Mouse (Mus musculus) left cerebral cortex, postnatal 4 days (tissue): ENCODE measurements around the gene H2-T22. TPM values are rescaled to one million over a fixed set of nuclear protein-coding genes. Genes with fewer than 3 reads are reported as not detected.
A peak's percentile ranks its signal among the peaks of the same experiment; 100 is the strongest.

Experiments used
- DNase-seq: peaks from one replicate; pipeline ENCODE4 v3.0.0-alpha.2; 2022
- intact Hi-C: fragments of 180-260 bp; cut with DNase I; formaldehyde crosslinking; loops from one replicate; pipeline ENCODE4 v1.15.1; 2025
- total RNA-seq, 2 experiments: library from RNA; stranded (reverse); gene quantifications; 2 replicates each; pipeline ENCODE4 v1.2.3; 2021

H2-T22 gene
- total RNA-seq, 2 experiments from 2014 or later, result 3.5 to 4.1 TPM

- DNase-seq, result no peak
- intact Hi-C loops, result no loop called here
These were observed 41.2 kb downstream of the H2-T22 start for GRCm38 (mm10) chr17:36001121-36001897.

GRCm38 (mm10) chr17:36000349-36000748 is 42.2 kb downstream of the H2-T22 start:
- intact Hi-C loops, result no loop called here
- no peak for DNase-seq

- intact Hi-C loops, result loop anchor here (10.0 kb wide), 1 partner anchor 115 kb away; no protein-coding TSS in a partner anchor
- no peak for DNase-seq
These were observed 43.2 kb downstream of the H2-T22 start for GRCm38 (mm10) chr17:35999356-35999755.

- intact Hi-C loops, result loop anchor here (10.0 kb wide), 1 partner anchor 116 kb away; no protein-coding TSS in a partner anchor
- no peak for DNase-seq
These were observed 43.8 kb downstream of the H2-T22 start for GRCm38 (mm10) chr17:35998545-35999305.

GRCm38 (mm10) chr17:35997713-35998510 is 44.6 kb downstream of the H2-T22 start:
- intact Hi-C loops, result loop anchor here (2.0 to 10.0 kb wide), 2 partner anchors 37 to 117 kb away; no protein-coding TSS in a partner anchor
- DNase-seq, result no peak

- intact Hi-C loops, result loop anchor here (2.0 to 10.0 kb wide), 2 partner anchors 38 to 118 kb away; no protein-coding TSS in a partner anchor
- DNase-seq, result peak; percentile 95
These were observed 45.6 kb downstream of the H2-T22 start for GRCm38 (mm10) chr17:35996949-35997348.

GRCm38 (mm10) chr17:35994879-35995240 is 47.7 kb downstream of the H2-T22 start:
- intact Hi-C loops, result loop anchor here (10.0 kb wide), 1 partner anchor 120 kb away; no protein-coding TSS in a partner anchor
- DNase-seq, result no peak

- intact Hi-C loops, result loop anchor here (10.0 kb wide), 1 partner anchor 120 kb away; no protein-coding TSS in a partner anchor
- peak; percentile 75 for DNase-seq
These were observed 48.2 kb downstream of the H2-T22 start for GRCm38 (mm10) chr17:35994175-35994878.

- intact Hi-C loops, result loop anchor here (10.0 kb wide), 1 partner anchor 121 kb away; no protein-coding TSS in a partner anchor
- DNase-seq, result peak; percentile 75
These were observed 48.9 kb downstream of the H2-T22 start for GRCm38 (mm10) chr17:35993675-35994074.

- intact Hi-C loops, result loop anchor here (10.0 kb wide), 1 partner anchor 123 kb away; no protein-coding TSS in a partner anchor
- no peak for DNase-seq
These were observed 50.8 kb downstream of the H2-T22 start for GRCm38 (mm10) chr17:35991781-35992180.

Other genes with a start within 250 kb of the H2-T22 start
- 1 to 10 TPM; 4.8 to 5.1 TPM for gene Ier3, start 221.1 kb downstream of the H2-T22 start, total RNA-seq
- gene Flot1, start 219.5 kb downstream of the H2-T22 start, total RNA-seq, result 100 to 1,000 TPM; 113 TPM
- 1,000 to 10,000 TPM; 2,525 to 2,580 TPM for gene Tubb5, start 204.4 kb downstream of the H2-T22 start, total RNA-seq
- 10 to 100 TPM; 30.1 to 30.4 TPM for gene Mdc1, start 201.2 kb downstream of the H2-T22 start, total RNA-seq
- gene Nrm, start 181.4 kb downstream of the H2-T22 start, total RNA-seq, result 1 to 10 TPM; 6.1 to 7.0 TPM
- 10 to 100 TPM; 43.3 to 52.7 TPM for gene Ppp1r18, start 177.2 kb downstream of the H2-T22 start, total RNA-seq
- 10 to 100 TPM; 37.4 to 38.8 TPM for gene Dhx16, start 162.9 kb downstream of the H2-T22 start, total RNA-seq
- gene 2310061I04Rik, start 145.3 kb downstream of the H2-T22 start, total RNA-seq, result 10 to 100 TPM; 59.8 to 69.2 TPM
- 100 to 1,000 TPM; 285 to 292 TPM for gene Atat1, start 132.7 kb downstream of the H2-T22 start, total RNA-seq
- gene Mrps18b, start 126.4 kb downstream of the H2-T22 start, total RNA-seq, result 10 to 100 TPM; 45.9 to 47.4 TPM
- gene Ppp1r10, start 126.3 kb downstream of the H2-T22 start, total RNA-seq, result 10 to 100 TPM; 75.1 to 76.5 TPM
- gene Abcf1, start 73.0 kb downstream of the H2-T22 start, total RNA-seq, result 10 to 100 TPM; 95.0 to 97.0 TPM
- gene Gnl1, start 62.9 kb downstream of the H2-T22 start, total RNA-seq, result 100 to 1,000 TPM in 1 of 2 experiments, 10 to 100 TPM in 1; 98.2 to 107 TPM
- gene Prr3, start 62.5 kb downstream of the H2-T22 start, total RNA-seq, result 10 to 100 TPM; 82.0 to 84.5 TPM
- gene H2-T24, start 22.2 kb downstream of the H2-T22 start, total RNA-seq, result under 1 TPM; 0.26 to 0.28 TPM
- 1 to 10 TPM; 2.4 to 3.0 TPM for gene H2-T23, start 9.9 kb downstream of the H2-T22 start, total RNA-seq
- gene Gm6034, start 214 bp upstream of the H2-T22 start, total RNA-seq, result not detected
- gene Gm11127, start 15.6 kb upstream of the H2-T22 start, total RNA-seq, result not detected
- gene Gm19684, start 78.9 kb upstream of the H2-T22 start, total RNA-seq, result not detected
- not detected for gene Gm7030, start 86.7 kb upstream of the H2-T22 start, total RNA-seq
- gene Gm8909, start 125.8 kb upstream of the H2-T22 start, total RNA-seq, result not detected
- gene H2-T3, start 147.5 kb upstream of the H2-T22 start, total RNA-seq, result not detected
- 10 to 100 TPM; 55.3 to 58.4 TPM for gene Rpp21, start 215.3 kb upstream of the H2-T22 start, total RNA-seq
- gene Trim39, start 229.5 kb upstream of the H2-T22 start, total RNA-seq, result 10 to 100 TPM; 25.3 to 26.2 TPM
- gene H2-M10.2, start 243.7 kb upstream of the H2-T22 start, total RNA-seq, result not detected